Comparison of ENCODE assay signal across 19 mouse cellular contexts in genomic region chr17:18968371-18969275, GRCm38 (mm10). TPM values are rescaled to one million over a fixed set of nuclear protein-coding genes. Genes with fewer than 3 reads are reported as not detected.
A peak's percentile ranks its signal among the peaks of the same experiment; 100 is the strongest.
DNase-seq lines count a peak whose midpoint lies in the region; ATAC-seq and TF ChIP-seq lines count a peak whose summit lies in the region.
"Had no signal": no experiment of that assay in that cellular context is flagged by ENCODE, and none has a peak within 500 bp of the region (broad histone marks: within the 10 kb centered on the region; RNA-seq: fewer than 3 reads in every experiment).

No protein-coding gene starts in this region.

- H3K9ac ChIP-seq in liver, postnatal 0 days (replicated peaks): no peak overlapping the region
- H3K9ac ChIP-seq in liver, embryonic 11.5 days (ENCODE audit: low read depth, low read length): no peak overlapping the region
- H3K9ac ChIP-seq in forebrain, embryonic 15.5 days (replicated peaks): no peak overlapping the region
- H3K9ac ChIP-seq: limb, embryonic 13.5 days had no signal

- H3K27ac ChIP-seq in liver, postnatal 0 days (ENCODE audit: low read depth): no peak overlapping the region
- H3K27ac ChIP-seq in liver, embryonic 11.5 days (ENCODE audit: low read depth, low read length): no peak overlapping the region
- no peak overlapping the region for H3K27ac ChIP-seq in heart, embryonic 10.5 days
- no peak overlapping the region for H3K27ac ChIP-seq in forebrain, embryonic 15.5 days (replicated peaks)
- H3K27ac ChIP-seq: limb, embryonic 13.5 days had no signal

- no peak for DNase-seq in liver, postnatal 0 days
- DNase-seq in liver, embryonic 11.5 days (ENCODE audit: low spot score): no peak
- peak; percentile 78 for DNase-seq in CD4-positive helper T cell, adult 2 months (ENCODE audit: low read depth, low spot score)
- peak; percentile 0 for DNase-seq in brain, adult 2 months (ENCODE audit: low read depth, low spot score)
- DNase-seq in naive thymus-derived CD4-positive, alpha-beta T cell, adult 2 months (ENCODE audit: low read depth): peak; percentile 77
- no peak for DNase-seq in frontal cortex, postnatal 25 days (ENCODE audit: low spot score in 2 of 2)
- DNase-seq in heart, embryonic 10.5 days (ENCODE audit: low spot score): no peak
- DNase-seq: adrenal gland, postnatal 25 days; cerebellum, adult 18-20 months; heart, adult 11 months; kidney, postnatal 14 days; layer of hippocampus, postnatal 36 days; right cerebral cortex, postnatal 14 days had no signal

- peak; percentile 40; the same call in 1 of the 2 replicates for ATAC-seq in liver, postnatal 0 days
- ATAC-seq in liver, embryonic 11.5 days (replicated peaks; ENCODE audit: low FRiP score): no peak
- no peak for ATAC-seq in forebrain, embryonic 15.5 days (replicated peaks)
- ATAC-seq: intestine, postnatal 0 days; lung, postnatal 0 days had no signal

- TF ChIP-seq CTCF in liver, postnatal 0 days (IDR thresholded peaks at IDR 0.05; ENCODE audit: low read depth): no peak

- no peaks in the 10 kb centered on the region for H3K4me1 ChIP-seq in liver, postnatal 0 days (ENCODE audit: insufficient read depth)
- H3K4me1 ChIP-seq in liver, embryonic 11.5 days (replicated peaks; ENCODE audit: control insufficient read depth, insufficient read depth, low read length): no peaks in the 10 kb centered on the region
- no peaks in the 10 kb centered on the region for H3K4me1 ChIP-seq in heart, embryonic 10.5 days
- H3K4me1 ChIP-seq in forebrain, embryonic 15.5 days: no peaks in the 10 kb centered on the region
- H3K4me1 ChIP-seq: limb, embryonic 13.5 days had no signal

- WGBS in liver, postnatal 0 days (ENCODE audit: insufficient replicate concordance): 75% methylated on average over 29 of the region's 29 CpGs
- 78% methylated on average over 29 of the region's 29 CpGs for WGBS in liver, embryonic 11.5 days
- 88% methylated on average over 29 of the region's 29 CpGs for WGBS in heart, embryonic 10.5 days
- 93% methylated on average over 29 of the region's 29 CpGs for WGBS in forebrain, embryonic 15.5 days

- H3K36me3 ChIP-seq in liver, postnatal 0 days (replicated peaks; ENCODE audit: insufficient read depth, low read length): no peaks in the 10 kb centered on the region
- no peaks in the 10 kb centered on the region for H3K36me3 ChIP-seq in liver, embryonic 11.5 days (ENCODE audit: control insufficient read depth, insufficient read depth, low read length)
- no peaks in the 10 kb centered on the region for H3K36me3 ChIP-seq in heart, embryonic 10.5 days
- no peaks in the 10 kb centered on the region for H3K36me3 ChIP-seq in forebrain, embryonic 15.5 days
- H3K36me3 ChIP-seq: limb, embryonic 13.5 days had no signal

- H3K9me3 ChIP-seq in liver, postnatal 0 days (ENCODE audit: low read length): peaks cover 2% of the 10 kb centered on the region; the same call in 1 of the 2 replicates
- H3K9me3 ChIP-seq in liver, embryonic 11.5 days (ENCODE audit: control insufficient read depth, low read length): peaks cover 19% of the 10 kb centered on the region
- peaks cover 24% of the 10 kb centered on the region for H3K9me3 ChIP-seq in heart, embryonic 10.5 days
- peaks cover 51% of the 10 kb centered on the region for H3K9me3 ChIP-seq in forebrain, embryonic 15.5 days

- H3K4me2 ChIP-seq in liver, postnatal 0 days (ENCODE audit: low read depth, low read length): no peak overlapping the region
- no peak overlapping the region for H3K4me2 ChIP-seq in liver, embryonic 11.5 days
- H3K4me2 ChIP-seq in forebrain, embryonic 15.5 days (replicated peaks): no peak overlapping the region
- H3K4me2 ChIP-seq: limb, embryonic 13.5 days had no signal

- H3K27me3 ChIP-seq in liver, postnatal 0 days (ENCODE audit: insufficient read depth, low read length): no peaks in the 10 kb centered on the region
- no peaks in the 10 kb centered on the region for H3K27me3 ChIP-seq in liver, embryonic 11.5 days (replicated peaks; ENCODE audit: control insufficient read depth, insufficient read depth, low read length)
- H3K27me3 ChIP-seq in heart, embryonic 10.5 days (ENCODE audit: insufficient read depth, poor library complexity, severe bottlenecking): no peaks in the 10 kb centered on the region
- no peaks in the 10 kb centered on the region for H3K27me3 ChIP-seq in forebrain, embryonic 15.5 days
- H3K27me3 ChIP-seq: limb, embryonic 13.5 days had no signal

- no peak for TF ChIP-seq EP300 in liver, postnatal 0 days (IDR thresholded peaks at IDR 0.05; ENCODE audit: low read depth)

- no peak overlapping the region for H3K4me3 ChIP-seq in liver, postnatal 0 days (ENCODE audit: low read depth, low read length)
- H3K4me3 ChIP-seq in liver, embryonic 11.5 days (ENCODE audit: low read depth, low read length): no peak overlapping the region
- no peak overlapping the region for H3K4me3 ChIP-seq in heart, embryonic 10.5 days
- H3K4me3 ChIP-seq in forebrain, embryonic 15.5 days: no peak overlapping the region
- H3K4me3 ChIP-seq: erythroblast, embryonic 14.5 days; limb, embryonic 13.5 days had no signal

RNA-seq across cellular contexts. Expression of gene Vmn2r97, which starts 54.5 kb away (rescaled TPM):
- polyA plus RNA-seq in liver, postnatal 0 days (2015; fragmentation: Nextera tagmentation; extraction: Ambion mirVana): not detected in 2 replicates
- polyA plus RNA-seq in liver, embryonic 11.5 days (2014; fragmentation: Nextera tagmentation; extraction: Ambion mirVana): 0.22 and 0.25 TPM in 2 replicates
- polyA plus RNA-seq in heart, embryonic 10.5 days (2016; fragmentation: Nextera tagmentation; extraction: Ambion mirVana): not detected in 2 replicates
- polyA plus RNA-seq in forebrain, embryonic 15.5 days (2015; fragmentation: Nextera tagmentation; extraction: Ambion mirVana): not detected in 2 replicates
- polyA plus RNA-seq: hindbrain, embryonic 11.5 days; intestine, postnatal 0 days; lung, postnatal 0 days had no signal

Comparison
In these comparisons a context has a peak if more than half of its experiments do, and no peak if none do; other contexts are left out.
1. DNase-seq: peak in CD4-positive helper T cell, adult 2 months (single experiment), brain, adult 2 months (single experiment) and naive thymus-derived CD4-positive, alpha-beta T cell, adult 2 months (single experiment); none in liver, postnatal 0 days (single experiment), liver, embryonic 11.5 days (single experiment), frontal cortex, postnatal 25 days (0 of 2) and heart, embryonic 10.5 days (single experiment).